ENCODE assay signal across 14 mouse cellular contexts in genomic region chr3:115694168-115694567, GRCm38 (mm10).
"Had no signal": no experiment of that assay in that cellular context is flagged by ENCODE, and none has a peak within 500 bp of the region (broad histone marks: within the 10 kb centered on the region; RNA-seq: fewer than 3 reads in every experiment).

No protein-coding gene starts in this region.

- ATAC-seq: midbrain, embryonic 13.5 days had no signal

- H3K4me1 ChIP-seq: limb, embryonic 10.5 days; neural tube, embryonic 12.5 days; stomach, embryonic 15.5 days had no signal

- H3K27me3 ChIP-seq: liver, embryonic 12.5 days; megakaryocyte, embryonic 14.5 days; midbrain, embryonic 13.5 days; neural tube, embryonic 12.5 days; stomach, embryonic 15.5 days had no signal

- DNase-seq: kidney, adult 11 months; kidney, postnatal 10 days; kidney, postnatal 4 days; right cerebral cortex, postnatal 25 days; thymus, adult 2 months; thymus, postnatal 25 days had no signal

- H3K36me3 ChIP-seq: limb, embryonic 10.5 days; liver, embryonic 12.5 days; midbrain, embryonic 13.5 days; neural tube, embryonic 12.5 days; stomach, embryonic 15.5 days had no signal

- H3K4me3 ChIP-seq: layer of hippocampus, adult 2 months; limb, embryonic 10.5 days; liver, embryonic 12.5 days; midbrain, embryonic 13.5 days; myocyte; neural tube, embryonic 12.5 days; stomach, embryonic 15.5 days had no signal

- H3K27ac ChIP-seq: layer of hippocampus, adult 2 months; limb, embryonic 10.5 days; liver, embryonic 12.5 days; midbrain, embryonic 13.5 days; neural tube, embryonic 12.5 days; stomach, embryonic 15.5 days had no signal
